Mouse (Mus musculus): ENCODE results near the gene Klhl25.
"Not testable (repeated sequence)": the region's sequence is repeated elsewhere in the genome, so short reads cannot be mapped to it uniquely, and the experiment has no call there.

Klhl25 gene

DNA sequence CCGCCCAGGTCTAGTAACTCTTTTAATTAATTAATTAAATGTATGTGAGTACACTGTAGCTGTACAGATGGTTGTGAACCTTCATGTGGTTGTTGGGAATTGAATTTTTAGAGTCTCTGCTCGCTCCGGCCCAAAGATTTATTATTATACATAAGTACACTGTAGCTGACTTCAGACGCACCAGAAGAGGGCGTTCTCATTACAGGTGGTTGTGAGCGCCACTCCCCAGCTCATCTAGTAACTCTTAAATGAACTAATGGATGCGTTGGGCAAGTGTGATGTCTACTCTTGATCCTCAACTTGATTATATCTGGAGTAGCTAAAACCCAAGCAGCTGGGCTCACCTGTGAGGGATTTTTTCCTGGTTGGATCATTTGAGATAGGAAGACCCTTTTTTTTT is 1.2 kb upstream of the Klhl25 start:
- DNase-seq, result no peak

DNA sequence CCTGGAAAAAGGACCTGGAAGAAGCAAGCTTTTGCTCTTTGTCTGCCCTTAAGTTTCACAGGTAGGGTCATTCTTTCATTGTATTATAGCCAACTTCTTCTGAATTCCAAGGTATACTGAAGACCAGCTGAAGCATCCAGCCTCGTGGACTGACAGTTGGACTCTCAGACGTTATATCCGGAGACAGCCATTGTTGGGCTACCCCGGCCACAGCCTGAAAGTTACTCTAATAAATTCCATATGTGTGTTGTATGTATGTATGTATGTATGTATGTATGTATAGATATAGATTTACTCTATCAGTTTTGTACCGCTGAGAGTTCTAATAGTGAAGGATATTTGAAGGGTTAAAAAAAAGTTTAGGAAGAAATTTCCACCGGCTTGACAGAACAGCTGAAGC is 621 bp upstream of the Klhl25 start:
- no peak for DNase-seq

DNA sequence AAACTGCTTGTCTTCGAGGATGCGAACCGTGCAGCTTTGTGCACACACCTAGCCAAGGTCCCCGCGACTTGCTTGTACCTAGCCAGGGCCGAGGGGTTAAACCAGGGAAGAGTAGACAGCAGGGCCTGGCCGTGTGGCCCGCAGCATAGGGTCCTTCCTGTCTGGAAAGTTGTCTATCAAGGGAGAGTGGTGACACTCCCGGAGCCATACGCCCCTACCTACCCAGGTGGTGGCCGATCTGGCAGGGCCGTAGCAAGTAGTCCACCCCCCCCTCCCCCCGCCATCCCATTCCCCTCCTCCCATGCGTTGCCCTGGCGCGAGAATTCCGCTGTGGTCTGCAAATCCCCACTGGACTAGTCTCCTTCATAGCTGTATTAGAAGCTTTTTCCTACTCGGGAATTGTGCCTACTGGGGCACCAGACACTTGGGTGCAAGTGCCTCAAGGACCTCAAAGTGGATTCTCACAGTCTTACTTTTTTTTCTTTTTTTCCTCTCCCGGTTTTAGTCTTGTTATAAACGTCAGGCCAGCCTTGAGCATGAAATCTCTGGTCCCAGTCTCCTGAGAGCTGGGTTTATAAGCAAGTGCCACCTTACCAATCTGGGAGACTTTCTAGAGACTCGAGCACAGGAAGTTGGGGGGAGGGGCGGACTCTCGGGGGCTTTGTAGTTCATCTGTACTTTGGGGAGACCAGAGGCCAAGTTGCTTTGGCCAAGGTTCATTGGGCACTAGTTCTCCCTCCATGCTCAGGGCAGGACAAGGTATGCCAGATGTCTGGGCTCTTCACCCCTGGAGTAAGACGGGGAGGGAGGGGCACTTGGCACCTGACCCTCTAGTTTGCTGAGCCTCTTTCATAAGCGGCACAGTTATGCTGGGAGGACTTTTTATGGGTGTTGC is 913 bp downstream of the Klhl25 start:
- DNase-seq, result peak; percentile 66

DNA sequence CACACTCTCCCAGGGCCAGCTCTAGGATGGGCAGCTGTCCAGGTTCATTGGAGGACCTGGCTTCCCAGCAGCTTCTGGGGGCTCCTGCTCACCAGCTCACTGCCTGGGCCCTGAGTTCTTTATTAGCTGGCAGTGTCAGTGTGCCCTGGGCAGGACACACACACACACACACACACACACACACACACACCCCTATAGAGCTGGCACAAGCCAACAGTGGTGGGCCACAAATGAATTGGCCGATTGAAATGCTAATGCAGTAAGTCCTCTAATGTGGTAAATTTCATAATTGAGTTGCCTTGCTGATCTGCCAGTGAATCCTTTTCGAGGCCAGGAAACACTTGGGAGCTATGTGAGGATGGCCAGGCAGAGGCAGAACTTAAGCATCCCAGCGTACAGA is 2.3 kb downstream of the Klhl25 start:
- DNase-seq, result not testable (repeated sequence)

GRCm38 (mm10) chr7:75851290-75851689 is 3.2 kb downstream of the Klhl25 start:
- no peak for DNase-seq

- peak; percentile 39 for DNase-seq
These were observed 4.3 kb downstream of the Klhl25 start for GRCm38 (mm10) chr7:75852363-75852762.

DNA sequence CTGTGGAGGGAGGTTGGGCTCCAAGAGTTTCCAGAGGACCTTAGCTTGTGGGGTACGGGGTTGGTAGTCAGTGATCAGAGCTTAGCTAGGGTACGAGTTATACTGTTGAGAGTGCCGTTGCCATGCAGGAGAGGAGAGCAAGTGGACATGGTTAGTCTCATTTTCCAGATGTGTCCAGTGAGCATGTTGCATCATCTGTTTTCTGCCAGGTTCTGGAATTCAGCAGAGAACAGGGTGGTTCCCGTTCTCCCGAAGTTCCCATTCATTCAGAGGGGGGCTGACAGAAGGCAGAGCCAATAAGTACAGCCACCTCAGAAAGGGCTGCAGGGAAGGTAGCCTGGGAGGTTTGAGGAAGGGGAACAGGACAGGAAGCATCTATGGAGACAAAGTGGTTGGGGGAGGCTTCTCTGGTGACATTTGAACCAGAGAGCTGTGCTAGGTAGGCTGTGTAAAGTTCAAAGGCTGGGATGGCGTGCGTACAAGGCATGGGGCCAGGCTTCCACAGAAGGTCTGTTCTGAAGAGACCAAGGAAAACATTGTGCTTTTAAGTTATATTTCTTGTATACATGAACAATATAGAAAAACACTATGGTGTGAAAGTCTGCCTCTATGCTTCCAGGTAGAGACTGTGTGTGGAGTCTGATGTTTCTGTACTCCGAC is 5.2 kb downstream of the Klhl25 start:
- DNase-seq, result no peak

DNA sequence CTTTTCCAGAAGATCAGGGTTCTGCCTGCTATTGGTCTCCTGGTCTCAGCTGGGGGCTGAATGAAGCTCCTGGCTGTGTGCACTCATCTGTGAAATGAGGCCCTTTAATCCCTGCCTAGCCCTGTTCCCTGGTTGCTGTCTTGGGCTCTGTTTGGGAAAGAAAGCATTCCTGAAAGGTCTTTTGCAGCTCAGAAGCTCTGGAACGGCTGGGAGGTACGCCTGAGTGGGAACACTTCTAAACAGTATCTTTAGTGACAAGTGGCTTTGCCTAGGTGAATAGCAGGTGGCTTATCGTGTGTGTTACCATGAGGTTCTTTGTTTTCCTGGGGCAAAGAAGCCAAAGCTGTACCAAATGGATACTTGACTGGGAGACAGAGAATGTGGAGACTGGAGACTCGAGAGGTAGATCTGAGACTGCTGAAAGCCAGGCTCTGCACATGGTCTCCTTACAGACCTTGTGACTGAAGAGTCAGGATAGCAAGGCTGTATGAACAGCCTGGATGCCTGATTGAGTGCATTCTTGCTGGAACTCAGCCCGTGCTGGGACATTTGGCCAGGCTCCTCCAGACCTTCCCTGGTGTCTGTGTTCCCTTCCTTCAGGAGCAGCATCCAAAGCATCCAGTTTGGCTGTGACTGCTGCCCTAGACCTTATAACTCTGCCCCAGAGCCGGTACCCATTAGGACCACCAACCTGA is 6.3 kb downstream of the Klhl25 start:
- DNase-seq, result peak; percentile 30

GRCm38 (mm10) chr7:75855028-75855427 is 6.9 kb downstream of the Klhl25 start:
- no peak for DNase-seq

GRCm38 (mm10) chr7:75856259-75856658 is 8.1 kb downstream of the Klhl25 start:
- DNase-seq, result no peak

DNA sequence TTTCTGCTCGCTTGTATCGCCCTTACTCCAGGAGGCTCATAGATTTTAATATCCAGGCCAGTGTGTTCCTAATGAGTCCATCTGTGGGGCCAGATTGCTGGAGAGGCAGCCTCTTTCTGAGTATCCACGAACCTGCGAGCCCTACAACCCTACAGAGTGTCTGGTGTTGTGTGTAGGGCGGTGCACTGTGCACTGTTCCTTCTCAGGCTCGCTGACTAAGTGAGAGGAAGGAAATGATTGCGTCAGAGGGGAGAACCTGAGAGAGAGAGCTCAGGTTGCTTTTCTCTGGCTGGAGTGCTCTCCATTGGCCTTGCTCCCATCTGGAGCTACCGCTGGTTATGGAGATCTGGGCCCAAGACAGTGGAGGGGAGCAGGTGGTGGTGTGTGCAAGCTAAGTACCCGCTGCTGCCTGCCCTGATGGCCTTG is 11.7 kb downstream of the Klhl25 start:
- no peak for DNase-seq

- not testable (repeated sequence) for DNase-seq
These were observed 13.7 kb downstream of the Klhl25 start for GRCm38 (mm10) chr7:75861638-75862426.

GRCm38 (mm10) chr7:75862427-75862781 is 14.3 kb downstream of the Klhl25 start:
- not testable (repeated sequence) for DNase-seq

GRCm38 (mm10) chr7:75863248-75863911 is 15.3 kb downstream of the Klhl25 start:
- not testable (repeated sequence) for DNase-seq

GRCm38 (mm10) chr7:75865026-75865425 is 16.9 kb downstream of the Klhl25 start:
- peak; percentile 20 for DNase-seq

GRCm38 (mm10) chr7:75866557-75866956 is 18.4 kb downstream of the Klhl25 start:
- DNase-seq, result no peak

DNA sequence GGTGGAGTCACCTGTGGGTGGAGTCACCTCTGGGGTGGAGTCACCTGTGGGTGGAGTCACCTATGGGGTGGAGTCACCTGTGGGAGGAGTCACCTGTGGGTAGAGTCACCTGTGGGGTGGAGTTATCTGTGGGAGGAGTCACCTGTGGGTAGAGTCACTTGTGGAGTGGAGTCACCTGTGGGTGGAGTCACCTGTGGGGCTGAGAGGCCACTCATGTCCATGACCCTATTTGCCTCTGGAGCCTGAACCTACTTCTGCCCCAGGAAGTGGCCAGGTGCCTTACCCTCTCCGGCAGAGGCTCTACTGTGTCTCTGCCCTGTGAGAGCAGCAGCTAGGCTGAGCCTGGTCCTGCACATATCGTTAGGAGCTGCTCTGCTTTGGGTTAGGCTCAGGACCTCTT is 20.6 kb downstream of the Klhl25 start:
- no peak for DNase-seq

GRCm38 (mm10) chr7:75870551-75870950 is 22.4 kb downstream of the Klhl25 start:
- DNase-seq, result no peak

- DNase-seq, result no peak
These were observed 24.1 kb downstream of the Klhl25 start for GRCm38 (mm10) chr7:75872255-75872654.

GRCm38 (mm10) chr7:75872697-75873096 is 24.6 kb downstream of the Klhl25 start:
- no peak for DNase-seq

DNA sequence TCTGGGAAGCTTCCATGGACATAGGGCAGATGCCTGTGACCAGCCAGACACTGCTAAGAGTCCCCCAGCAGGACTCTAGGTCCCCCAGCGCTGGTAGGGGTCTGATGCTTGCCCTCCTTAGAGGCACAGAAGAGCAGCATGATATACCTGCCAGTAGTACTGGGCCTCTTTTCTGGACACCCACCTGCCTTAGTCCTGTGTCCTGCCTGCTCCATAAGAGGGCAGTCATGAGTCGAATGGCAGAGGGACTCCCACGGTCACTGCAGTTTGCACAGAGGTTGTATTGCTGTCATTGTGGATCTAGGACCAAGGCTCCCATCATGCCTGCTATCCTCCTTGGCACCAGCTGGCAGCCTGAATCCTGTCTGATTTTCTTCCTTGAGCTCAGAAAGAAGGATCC is 25.1 kb downstream of the Klhl25 start:
- DNase-seq, result no peak

GRCm38 (mm10) chr7:75873746-75874145 is 25.6 kb downstream of the Klhl25 start:
- no peak for DNase-seq
